Mouse (Mus musculus): Measurements from ENCODE around the gene Pgam1. TPM values are rescaled to one million over a fixed set of nuclear protein-coding genes. Genes with fewer than 3 reads are reported as not detected.
A peak's percentile ranks its signal among the peaks of the same experiment; 100 is the strongest.

Pgam1 gene
- total RNA-seq, 2 experiments from 2014 or later: 539 to 569 TPM

GRCm38 (mm10) chr19:41943841-41944240 is 32.1 kb downstream of the Pgam1 start:
- no peak for DNase-seq (ENCODE audit: extremely low spot score in 1 of 2, low spot score in 2 of 2)
- intact Hi-C loops (cut with DNase I): no loop called here
- no peak for TF ChIP-seq CTCF (IDR thresholded peaks at IDR 0.05)

GRCm38 (mm10) chr19:41952287-41952686 is 40.6 kb downstream of the Pgam1 start:
- intact Hi-C loops (cut with DNase I): no loop called here
- Histone ChIP-seq H3K4me3 (no peak overlapping the region), H3K27ac (no peak overlapping the region)
- no peak for DNase-seq (ENCODE audit: extremely low spot score in 1 of 2, low spot score in 2 of 2)
- peak; percentile 55 for TF ChIP-seq CTCF (IDR thresholded peaks at IDR 0.05)

More at GRCm38 (mm10) chr19:41943841-41944240, 32.1 kb downstream of the Pgam1 start:
- no peak overlapping the region for H3K4me3 ChIP-seq
- H3K27ac ChIP-seq: no peak overlapping the region

DNA sequence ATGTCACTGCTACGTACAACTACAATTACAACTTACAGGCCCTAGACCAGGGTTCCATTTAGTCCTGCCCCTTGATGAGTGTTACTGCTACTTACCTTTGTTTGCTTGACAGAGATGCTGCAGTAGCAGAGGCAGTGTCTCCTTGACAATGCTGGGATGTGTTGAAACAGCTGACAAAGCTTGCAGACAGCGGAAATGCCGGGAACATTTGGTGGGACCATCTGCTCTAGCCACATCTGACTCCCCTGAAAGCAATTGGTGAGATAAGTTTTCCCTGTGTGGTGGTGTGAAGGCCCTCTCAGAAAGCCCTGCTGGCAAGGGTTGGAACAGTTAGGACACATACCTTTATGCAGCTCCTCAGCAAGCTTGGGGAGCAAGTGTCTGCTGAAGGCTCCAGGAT is 41.9 kb downstream of the Pgam1 start:
- no peak for TF ChIP-seq CTCF (IDR thresholded peaks at IDR 0.05)
- intact Hi-C loops (cut with DNase I): no loop called here
- no peak for DNase-seq (ENCODE audit: extremely low spot score in 1 of 2, low spot score in 2 of 2)
- H3K4me3 ChIP-seq: no peak overlapping the region
- H3K27ac ChIP-seq: no peak overlapping the region

Other genes with a start within 250 kb of the Pgam1 start
- gene Slit1, start 168.3 kb upstream of the Pgam1 start, total RNA-seq (2021): 10 to 100 TPM; 59.0 to 60.6 TPM
- gene Arhgap19, start 109.9 kb upstream of the Pgam1 start, total RNA-seq (2021): 1 to 10 TPM; 3.0 to 3.3 TPM
- 10 to 100 TPM; 14.5 to 17.7 TPM for gene Frat1, start 82.0 kb upstream of the Pgam1 start, total RNA-seq (2021)
- 1 to 10 TPM; 7.7 to 8.4 TPM for gene Frat2, start 63.8 kb upstream of the Pgam1 start, total RNA-seq (2021)
- gene Rrp12, start 15.8 kb upstream of the Pgam1 start, total RNA-seq (2021): 10 to 100 TPM; 33.0 to 34.1 TPM
- gene Exosc1, start 21.5 kb downstream of the Pgam1 start, total RNA-seq (2021): 10 to 100 TPM; 22.7 to 27.9 TPM
- gene Zdhhc16, start 21.6 kb downstream of the Pgam1 start, total RNA-seq (2021): 10 to 100 TPM; 39.3 to 48.9 TPM
- gene Mms19, start 69.2 kb downstream of the Pgam1 start, total RNA-seq (2021): 10 to 100 TPM; 34.7 to 38.2 TPM
- 10 to 100 TPM; 10.9 to 12.1 TPM for gene Ubtd1, start 69.8 kb downstream of the Pgam1 start, total RNA-seq (2021)
- under 1 TPM in 1 of 2 experiments, not detected in 1; 0.42 TPM for gene Ankrd2, start 124.1 kb downstream of the Pgam1 start, total RNA-seq (2021)
- gene Hoga1, start 133.7 kb downstream of the Pgam1 start, total RNA-seq (2021): 1 to 10 TPM; 4.1 to 4.2 TPM
- gene 4933411K16Rik, start 140.3 kb downstream of the Pgam1 start, total RNA-seq (2021): 1 to 10 TPM in 1 of 2 experiments, under 1 TPM in 1; 0.75 to 1.2 TPM
- 10 to 100 TPM; 64.0 to 66.2 TPM for gene Morn4, start 174.4 kb downstream of the Pgam1 start, total RNA-seq (2021)
- gene Pi4k2a, start 178.5 kb downstream of the Pgam1 start, total RNA-seq (2021): 10 to 100 TPM; 65.6 to 67.3 TPM
- 10 to 100 TPM; 27.6 to 30.9 TPM for gene Avpi1, start 217.1 kb downstream of the Pgam1 start, total RNA-seq (2021)
- gene Marveld1, start 235.5 kb downstream of the Pgam1 start, total RNA-seq (2021): 10 to 100 TPM in 1 of 2 experiments, 1 to 10 TPM in 1; 8.0 to 10.6 TPM